Mouse (Mus musculus) brain, embryonic 14.5 days (tissue): ENCODE results near the gene Kcnmb2. TPM values are rescaled to one million over a fixed set of nuclear protein-coding genes. Genes with fewer than 3 reads are reported as not detected.

Source experiments
- DNase-seq: peaks from one replicate; pipeline ENCODE4 v3.0.0-alpha.2; 2011; ENCODE audit warnings: low read depth
- CTCF ChIP-seq: fragments of 200-500 bp; IDR thresholded peaks from 2 replicates; pipeline ENCODE4 v1.5.1; 2012; ENCODE audit warnings: inconsistent platforms, mild to moderate bottlenecking, moderate library complexity, borderline replicate concordance; ENCODE audit not compliant: insufficient read depth, insufficient read length; ENCODE audit errors: extremely low read depth
- POLR2A ChIP-seq: fragments of 200-500 bp; IDR thresholded peaks from 2 replicates; pipeline ENCODE4 v1.6.1; 2012; ENCODE audit warnings: mild to moderate bottlenecking, inconsistent platforms, borderline replicate concordance; ENCODE audit not compliant: poor library complexity, insufficient read depth, insufficient read length, severe bottlenecking; ENCODE audit errors: extremely low read depth
- polyA plus RNA-seq: library from polyadenylated mRNA; depleted of rRNA; stranded (reverse); fragments of >200 nt; gene quantifications from 2 replicates; pipeline ENCODE4 v1.2.3, GENCODE M21; 2012; rRNA removed

Kcnmb2 gene
- polyA plus RNA-seq: 2.0 and 3.9 TPM in 2 replicates

GRCm38 (mm10) chr3:31902504-31903330 lies at the start of gene Kcnmb2:
Kcnmb2 (plus strand) TSS chr3:31902507.
- peak; percentile 67 for DNase-seq
- TF ChIP-seq POLR2A (no peak), CTCF (no peak)

- DNase-seq: peak; percentile 41
- TF ChIP-seq POLR2A (no peak), CTCF (no peak)
These were observed 38.8 kb upstream of the Kcnmb2 start for GRCm38 (mm10) chr3:31863522-31863921.

GRCm38 (mm10) chr3:31864070-31864469 lies 38.2 kb upstream of the Kcnmb2 start:
- no peak for TF ChIP-seq CTCF
- no peak for TF ChIP-seq POLR2A
- no peak for DNase-seq

GRCm38 (mm10) chr3:31871461-31871860 lies 30.8 kb upstream of the Kcnmb2 start:
- TF ChIP-seq CTCF (no peak), POLR2A (no peak)

GRCm38 (mm10) chr3:31882621-31883131 lies 19.6 kb upstream of the Kcnmb2 start:
- DNase-seq: peak; percentile 43
- TF ChIP-seq POLR2A (no peak), CTCF (no peak)

More at GRCm38 (mm10) chr3:31871461-31871860, 30.8 kb upstream of the Kcnmb2 start:
- no peak for DNase-seq

- DNase-seq: no peak
- TF ChIP-seq CTCF (no peak), POLR2A (no peak)
These were observed 9.7 kb upstream of the Kcnmb2 start for GRCm38 (mm10) chr3:31892653-31893052.

GRCm38 (mm10) chr3:31903506-31903905 lies 1.2 kb downstream of the Kcnmb2 start:
- no peak for TF ChIP-seq POLR2A
- TF ChIP-seq CTCF: no peak
- peak; percentile 54 for DNase-seq

- no peak for TF ChIP-seq CTCF
- TF ChIP-seq POLR2A: no peak
- no peak for DNase-seq
These were observed 1.8 kb downstream of the Kcnmb2 start for GRCm38 (mm10) chr3:31904156-31904555.

GRCm38 (mm10) chr3:31911168-31911567 lies 8.9 kb downstream of the Kcnmb2 start:
- TF ChIP-seq POLR2A: no peak
- TF ChIP-seq CTCF: no peak
- DNase-seq: no peak

GRCm38 (mm10) chr3:31911690-31912089 lies 9.4 kb downstream of the Kcnmb2 start:
- no peak for DNase-seq
- no peak for TF ChIP-seq POLR2A
- no peak for TF ChIP-seq CTCF

GRCm38 (mm10) chr3:31928544-31928943 lies 26.2 kb downstream of the Kcnmb2 start:
- DNase-seq: no peak
- TF ChIP-seq POLR2A: no peak
- TF ChIP-seq CTCF: no peak

GRCm38 (mm10) chr3:31934704-31935103 lies 32.4 kb downstream of the Kcnmb2 start:
- no peak for DNase-seq
- TF ChIP-seq CTCF: no peak
- no peak for TF ChIP-seq POLR2A
